Mouse (Mus musculus) T-helper 2 cell (primary cell): ENCODE measurements at regions not wholly inside any gene's neighbourhood (a gene's known extent, or its start where the extent isn't known, plus 50 kb on each side); places are given as distances from the start of the nearest gene placed in this dataset.

Source experiments
- in situ Hi-C: fragments of 300-600 bp; cut with MboI, MseI; formaldehyde crosslinking; loops from one replicate; pipeline ENCODE4 v1.15.1; 2025; ENCODE audit warnings: high pct_unique_total_duplicates

GRCm38 (mm10) chr16:24062314-24062713, 73.7 kb upstream of the Bcl6 start:
- in situ Hi-C loops = no loop called here

- in situ Hi-C loops = no loop called here
Observed at GRCm38 (mm10) chr16:24061496-24061895, 72.8 kb upstream of the Bcl6 start.

GRCm38 (mm10) chr16:24059090-24059600, 70.5 kb upstream of the Bcl6 start:
- in situ Hi-C loops = no loop called here

GRCm38 (mm10) chr16:24056885-24057531, 68.4 kb upstream of the Bcl6 start:
- in situ Hi-C loops = no loop called here

GRCm38 (mm10) chr16:24056123-24056884, 67.7 kb upstream of the Bcl6 start:
- in situ Hi-C loops = no loop called here

- in situ Hi-C loops = no loop called here
Observed at GRCm38 (mm10) chr16:24054293-24054692, 65.6 kb upstream of the Bcl6 start.

GRCm38 (mm10) chr16:24053403-24053802, 64.8 kb upstream of the Bcl6 start:
- in situ Hi-C loops = no loop called here

GRCm38 (mm10) chr16:24050856-24051640, 62.4 kb upstream of the Bcl6 start:
- in situ Hi-C loops = no loop called here

- in situ Hi-C loops = no loop called here
Observed at GRCm38 (mm10) chr16:24043779-24044178, 55.1 kb upstream of the Bcl6 start.

GRCm38 (mm10) chr16:24042977-24043376, 54.3 kb upstream of the Bcl6 start:
- in situ Hi-C loops = no loop called here

- in situ Hi-C loops = no loop called here
Observed at GRCm38 (mm10) chr16:24042216-24042615, 53.6 kb upstream of the Bcl6 start.

GRCm38 (mm10) chr16:24041403-24041802, 52.8 kb upstream of the Bcl6 start:
- in situ Hi-C loops = no loop called here

GRCm38 (mm10) chr16:24039765-24040164, 51.1 kb upstream of the Bcl6 start:
- in situ Hi-C loops = no loop called here
